Mouse (Mus musculus) stomach, postnatal 0 days (tissue): ENCODE results near the gene Apoa4. TPM values are rescaled to one million over a fixed set of nuclear protein-coding genes. Genes with fewer than 3 reads are reported as not detected.

Experiments
- ATAC-seq: fragments of 200-750 bp; cut with Nextera tagmentation; 2 replicates; pipeline ENCODE4 v1.8.0; 2017; ENCODE audit not compliant: low FRiP score, low TSS enrichment
- DNase-seq: peaks from one replicate; pipeline ENCODE4 v3.0.0-alpha.2; 2016; ENCODE audit warnings: low spot score
- H3K27ac ChIP-seq: fragments of 300-500 bp; sonication (generic); replicated peaks from 2 replicates; pipeline ENCODE4 v1.5.1; 2014; ENCODE audit warnings: mild to moderate bottlenecking, control low read depth
- H3K27me3 ChIP-seq: fragments of 300-500 bp; sonication (generic); 2 replicates; pipeline ENCODE4 v1.6.1; 2014; ENCODE audit warnings: low read length; ENCODE audit not compliant: control insufficient read depth, insufficient read depth
- H3K36me3 ChIP-seq: fragments of 300-500 bp; sonication (generic); 2 replicates; pipeline ENCODE4 v1.6.1; 2014; ENCODE audit warnings: low read length, mixed read lengths; ENCODE audit not compliant: control insufficient read depth, insufficient read depth
- H3K4me1 ChIP-seq: fragments of 300-500 bp; sonication (generic); replicated peaks from 2 replicates; pipeline ENCODE4 v1.6.1; 2014; ENCODE audit warnings: antibody characterized with exemption; ENCODE audit not compliant: control insufficient read depth, insufficient read depth
- H3K4me2 ChIP-seq: fragments of 300-500 bp; sonication (generic); replicated peaks from 2 replicates; pipeline ENCODE4 v1.6.1; 2014; ENCODE audit warnings: low read depth, mild to moderate bottlenecking, control low read depth, moderate library complexity
- H3K4me3 ChIP-seq: fragments of 300-500 bp; sonication (generic); 2 replicates; pipeline ENCODE4 v1.5.1; 2014; ENCODE audit warnings: low read depth, low read length, control low read depth
- H3K9ac ChIP-seq: fragments of 300-500 bp; sonication (generic); 2 replicates; pipeline ENCODE4 v1.6.1; 2014; ENCODE audit warnings: mild to moderate bottlenecking, low read length, control low read depth, mixed read lengths
- H3K9me3 ChIP-seq: fragments of 300-500 bp; sonication (generic); 2 replicates; pipeline ENCODE4 v1.6.1; 2016; ENCODE audit warnings: low read length; ENCODE audit not compliant: control insufficient read depth
- CTCF ChIP-seq: IDR thresholded peaks from 2 replicates; pipeline ENCODE4 v1.5.1; 2016; ENCODE audit warnings: antibody characterized with exemption, low read depth, mild to moderate bottlenecking, moderate library complexity
- EP300 ChIP-seq: optimal IDR thresholded peaks from 2 replicates; pipeline ENCODE3; 2016; ENCODE audit warnings: antibody characterized with exemption
- WGBS: fragments of 180-500 bp; shearing (Covaris S2); extraction: QIAGEN DNeasy Blood & Tissue Kit; methylation state at CpG from one replicate; pipeline ENCODE4 v1.1.7; 2014; 5-methylcytosine and 5-hydroxymethylcytosine counted together
- polyA plus RNA-seq: library from polyadenylated mRNA; unstranded; fragments of >200 nt; fragmentation: Nextera tagmentation; extraction: Ambion mirVana; gene quantifications from 2 replicates; pipeline ENCODE4 v1.2.1, GENCODE M21; 2015

The Apoa4 gene
- polyA plus RNA-seq, 1 experiment from 2014 or later, result 20.3 TPM

GRCm38 (mm10) chr9:46257546-46257945 is 17.1 kb downstream of the Apoa4 start:
- no peak for ATAC-seq
- Histone ChIP-seq H3K4me2 (no peak overlapping the region), H3K4me1 (no peaks in the 10 kb centered on the region), H3K9ac (no peak overlapping the region), H3K36me3 (no peaks in the 10 kb centered on the region), H3K9me3 (no peaks in the 10 kb centered on the region), H3K27ac (no peak overlapping the region), H3K27me3 (no peaks in the 10 kb centered on the region), H3K4me3 (no peak overlapping the region)
- 91% methylated on average over 3 of the region's 3 CpGs for WGBS
- TF ChIP-seq CTCF (no peak), EP300 (no peak)
- DNase-seq, result no peak

GRCm38 (mm10) chr9:46259111-46259510 is 18.6 kb downstream of the Apoa4 start:
- no peak for ATAC-seq
- Histone ChIP-seq H3K27ac (no peak overlapping the region), H3K4me3 (no peak overlapping the region), H3K9ac (no peak overlapping the region), H3K4me2 (no peak overlapping the region), H3K27me3 (no peaks in the 10 kb centered on the region), H3K4me1 (no peaks in the 10 kb centered on the region), H3K9me3 (no peaks in the 10 kb centered on the region), H3K36me3 (no peaks in the 10 kb centered on the region)
- DNase-seq, result no peak
- no peak for TF ChIP-seq CTCF
- no peak for TF ChIP-seq EP300
- 89% methylated on average over 6 of the region's 6 CpGs for WGBS

- Histone ChIP-seq H3K27ac (no peak overlapping the region), H3K4me1 (no peaks in the 10 kb centered on the region), H3K9me3 (no peaks in the 10 kb centered on the region), H3K4me3 (no peak overlapping the region), H3K36me3 (no peaks in the 10 kb centered on the region), H3K27me3 (no peaks in the 10 kb centered on the region), H3K9ac (no peak overlapping the region), H3K4me2 (no peak overlapping the region)
- no peak for ATAC-seq
- DNase-seq, result no peak
- TF ChIP-seq CTCF (no peak), EP300 (no peak)
- 79% methylated on average over 7 of the region's 7 CpGs for WGBS
These were observed 20.6 kb downstream of the Apoa4 start for GRCm38 (mm10) chr9:46261131-46261530.

GRCm38 (mm10) chr9:46268343-46268873 is 27.9 kb downstream of the Apoa4 start, which contains the start of gene Apoa5:
Gene Apoa5, plus strand, starts transcription at chr9:46268633.
- no peak within 1 kb of the TSS for H3K9ac ChIP-seq
- H3K36me3 ChIP-seq, result no peaks in the 10 kb centered on the region
- TF ChIP-seq EP300 (no peak), CTCF (no peak)
- H3K4me3 ChIP-seq, result no peak within 1 kb of the TSS
- no peaks in the 10 kb centered on the region for H3K4me1 ChIP-seq
- no peaks in the 10 kb centered on the region for H3K27me3 ChIP-seq
- no peaks in the 10 kb centered on the region for H3K9me3 ChIP-seq
- H3K27ac ChIP-seq, result no peak within 1 kb of the TSS
- no peak within 1 kb of the TSS for H3K4me2 ChIP-seq
- ATAC-seq (no peak), DNase-seq (no peak)
- 41% methylated on average over 7 of the region's 7 CpGs for WGBS

GRCm38 (mm10) chr9:46269125-46269524 is 28.6 kb downstream of the Apoa4 start:
- DNase-seq (no peak), ATAC-seq (no peak)
- no peaks in the 10 kb centered on the region for H3K27me3 ChIP-seq
- H3K9me3 ChIP-seq, result no peaks in the 10 kb centered on the region
- TF ChIP-seq CTCF (no peak), EP300 (no peak)
- no peak overlapping the region for H3K27ac ChIP-seq
- H3K4me2 ChIP-seq, result no peak overlapping the region
- H3K9ac ChIP-seq, result no peak overlapping the region
- H3K4me1 ChIP-seq, result no peaks in the 10 kb centered on the region; the same call in 1 of the 2 replicates
- H3K36me3 ChIP-seq, result no peaks in the 10 kb centered on the region
- 93% methylated on average over 5 of the region's 5 CpGs for WGBS
- no peak overlapping the region for H3K4me3 ChIP-seq

GRCm38 (mm10) chr9:46270782-46271181 is 30.3 kb downstream of the Apoa4 start:
- Histone ChIP-seq H3K4me3 (no peak overlapping the region), H3K4me1 (no peaks in the 10 kb centered on the region; the same call in 1 of the 2 replicates), H3K27me3 (no peaks in the 10 kb centered on the region), H3K4me2 (no peak overlapping the region), H3K9ac (no peak overlapping the region), H3K9me3 (no peaks in the 10 kb centered on the region), H3K27ac (no peak overlapping the region), H3K36me3 (peaks cover 3% of the 10 kb centered on the region)
- no peak for DNase-seq
- TF ChIP-seq CTCF (no peak), EP300 (no peak)
- 89% methylated on average over 4 of the region's 4 CpGs for WGBS
- ATAC-seq, result no peak
